Mouse (Mus musculus) kidney, adult 11 months (tissue): Measurements from ENCODE around the gene Vmn1r169.
"Not testable (repeated sequence)": the region's sequence is repeated elsewhere in the genome, so short reads cannot be mapped to it uniquely, and the experiment has no call there.

Source experiments
- DNase-seq: peaks from one replicate; pipeline ENCODE4 v3.0.0; 2022

Vmn1r169 gene

DNA sequence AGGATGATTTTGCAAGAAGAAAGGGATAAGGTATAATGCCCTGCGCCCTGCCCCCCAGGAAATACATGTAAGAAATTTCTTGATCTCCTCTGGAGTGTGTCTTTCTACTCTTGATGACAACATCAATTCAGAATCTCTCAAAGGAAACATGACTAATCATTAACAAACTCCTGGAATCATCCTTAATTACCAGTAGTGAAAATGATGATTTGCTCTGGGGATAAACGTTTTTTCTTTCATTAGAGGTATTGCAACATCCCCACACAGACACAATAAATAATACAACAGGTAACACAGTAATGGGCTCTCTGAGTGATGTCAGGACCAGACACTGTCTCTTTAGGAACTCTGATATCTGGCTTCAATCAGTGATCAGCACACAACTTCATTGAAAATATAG lies at the start of gene Vmn1r169:
Vmn1r169 (plus strand) TSS at position 301 of the 400 bp plus-strand sequence.
- DNase-seq, result not testable (repeated sequence)

DNA sequence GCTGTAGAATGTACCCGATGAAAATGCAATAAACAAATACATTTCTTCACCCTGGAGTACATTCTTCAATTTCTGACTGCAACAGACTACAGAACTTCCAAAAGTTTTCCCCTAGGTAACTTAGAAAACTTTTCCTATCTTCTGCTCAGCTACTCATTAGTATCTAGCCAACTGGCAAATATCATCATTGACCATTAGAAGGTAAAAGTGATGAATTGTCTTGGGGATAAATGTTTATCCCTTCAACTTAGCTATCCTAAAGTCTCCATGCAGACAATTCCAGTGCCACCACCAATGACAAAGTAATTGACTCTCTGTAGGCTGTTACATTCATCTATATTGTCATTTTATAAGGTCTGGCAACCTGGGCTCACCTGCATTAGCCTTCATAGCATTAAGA lies 35.9 kb upstream of the Vmn1r169 start, which contains the start of gene Vmn1r168:
Vmn1r168 (plus strand) TSS at position 301 of the 400 bp plus-strand sequence.
- not testable (repeated sequence) for DNase-seq

DNA sequence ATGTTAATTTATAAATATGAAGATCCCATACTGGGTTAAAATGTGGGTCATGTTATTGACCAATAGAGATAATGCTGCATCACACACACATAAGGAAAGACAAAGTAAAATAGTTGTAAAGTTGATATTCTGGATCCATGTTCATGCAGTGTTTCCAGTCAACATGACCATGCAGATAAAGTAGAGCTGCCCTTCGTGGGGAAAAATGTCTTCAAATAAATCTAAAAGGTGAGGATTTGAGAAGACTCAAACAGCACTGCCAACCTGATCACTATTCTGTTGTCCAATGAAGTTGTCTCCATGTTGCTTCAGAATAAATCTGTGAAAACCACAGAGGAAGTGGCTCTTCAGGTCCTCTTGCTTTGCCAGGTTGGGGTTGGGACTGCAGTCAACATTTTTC lies 30.5 kb downstream of the Vmn1r169 start, which contains the start of gene Vmn1r170:
Vmn1r170 (plus strand) TSS at position 301 of the 400 bp plus-strand sequence.
- not testable (repeated sequence) for DNase-seq
